Mouse (Mus musculus) embryonic facial prominence, embryonic 14.5 days (tissue): ENCODE measurements around the gene Bpnt1. TPM values are rescaled to one million over a fixed set of nuclear protein-coding genes. Genes with fewer than 3 reads are reported as not detected.
A peak's percentile ranks its signal among the peaks of the same experiment; 100 is the strongest.

Source experiments
- ATAC-seq: fragments of 200-750 bp; cut with Nextera tagmentation; 2 replicates; pipeline ENCODE4 v1.8.0; 2017; ENCODE audit warnings: low read depth, moderate number of reproducible peaks, moderate TSS enrichment
- DNase-seq: peaks from one replicate; pipeline ENCODE4 v3.0.0-alpha.2; 2015; ENCODE audit warnings: low spot score
- H3K27ac ChIP-seq: fragments of 300-500 bp; sonication (generic); replicated peaks from 2 replicates; pipeline ENCODE4 v1.5.1; 2014; ENCODE audit warnings: low read depth, mild to moderate bottlenecking, low read length, moderate library complexity
- H3K27me3 ChIP-seq: fragments of 300-500 bp; sonication (generic); replicated peaks from 2 replicates; pipeline ENCODE4 v1.6.1; 2014; ENCODE audit warnings: low read length; ENCODE audit not compliant: control insufficient read depth, insufficient read depth
- H3K36me3 ChIP-seq: fragments of 300-500 bp; sonication (generic); 2 replicates; pipeline ENCODE4 v1.6.1; 2014; ENCODE audit warnings: low read length, mixed read lengths; ENCODE audit not compliant: control insufficient read depth, insufficient read depth
- H3K4me1 ChIP-seq: fragments of 300-500 bp; sonication (generic); 2 replicates; pipeline ENCODE4 v1.6.1; 2014; ENCODE audit warnings: antibody characterized with exemption, low read length; ENCODE audit not compliant: control insufficient read depth, insufficient read depth
- H3K4me2 ChIP-seq: fragments of 300-500 bp; sonication (generic); 2 replicates; pipeline ENCODE4 v1.6.1; 2014; ENCODE audit warnings: low read depth, mild to moderate bottlenecking, low read length, moderate library complexity, mixed read lengths
- H3K4me3 ChIP-seq: fragments of 300-500 bp; sonication (generic); 2 replicates; pipeline ENCODE4 v1.5.1; 2014; ENCODE audit warnings: low read depth, mild to moderate bottlenecking, low read length
- H3K9ac ChIP-seq: fragments of 300-500 bp; sonication (generic); 2 replicates; pipeline ENCODE4 v1.6.1; 2014; ENCODE audit warnings: low read depth, mild to moderate bottlenecking, low read length, moderate library complexity, mixed read lengths
- H3K9me3 ChIP-seq: fragments of 300-500 bp; sonication (generic); 2 replicates; pipeline ENCODE4 v1.6.1; 2016; ENCODE audit warnings: low read length; ENCODE audit not compliant: control insufficient read depth
- WGBS: fragments of 180-500 bp; shearing (Covaris S2); extraction: QIAGEN DNeasy Blood & Tissue Kit; methylation state at CpG from one replicate; pipeline ENCODE4 v1.1.7; 2014; 5-methylcytosine and 5-hydroxymethylcytosine counted together
- polyA plus RNA-seq: library from polyadenylated mRNA; unstranded; fragments of >200 nt; fragmentation: Nextera tagmentation; extraction: Ambion mirVana; gene quantifications from 2 replicates; pipeline ENCODE4 v1.2.1, GENCODE M21; 2014

Gene Bpnt1
- polyA plus RNA-seq, 1 experiment from 2014 or later, result 16.0 TPM

DNA sequence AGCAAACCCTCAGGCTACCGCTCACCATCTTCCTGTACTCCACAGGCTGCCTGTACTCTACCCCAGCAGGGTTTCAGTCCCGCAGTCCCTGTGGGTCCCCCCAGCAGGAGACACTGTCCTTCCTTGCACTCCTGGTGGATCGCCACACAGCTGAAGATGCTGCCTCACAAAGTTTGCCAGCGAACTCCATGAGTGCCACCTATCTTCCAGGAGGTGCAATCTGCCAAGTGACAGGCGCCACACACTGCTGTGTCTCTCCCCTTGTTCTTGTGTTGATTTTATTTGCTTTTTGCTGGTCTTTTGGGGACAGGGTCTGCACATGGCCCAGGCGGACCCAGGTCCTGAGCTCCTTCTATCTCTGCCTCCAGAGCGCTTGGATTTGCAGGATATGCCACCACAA is 35.1 kb upstream of the Bpnt1 start:
- ATAC-seq, result no peak
- no peak overlapping the region for H3K27ac ChIP-seq
- H3K4me3 ChIP-seq, result no peak overlapping the region
- no peaks in the 10 kb centered on the region for H3K4me1 ChIP-seq
- H3K4me2 ChIP-seq, result no peak overlapping the region
- peaks cover 76% of the 10 kb centered on the region for H3K36me3 ChIP-seq
- WGBS, result 94% methylated on average over 7 of the region's 7 CpGs
- H3K9ac ChIP-seq, result no peak overlapping the region
- no peaks in the 10 kb centered on the region for H3K27me3 ChIP-seq
- no peaks in the 10 kb centered on the region for H3K9me3 ChIP-seq
- no peak for DNase-seq

DNA sequence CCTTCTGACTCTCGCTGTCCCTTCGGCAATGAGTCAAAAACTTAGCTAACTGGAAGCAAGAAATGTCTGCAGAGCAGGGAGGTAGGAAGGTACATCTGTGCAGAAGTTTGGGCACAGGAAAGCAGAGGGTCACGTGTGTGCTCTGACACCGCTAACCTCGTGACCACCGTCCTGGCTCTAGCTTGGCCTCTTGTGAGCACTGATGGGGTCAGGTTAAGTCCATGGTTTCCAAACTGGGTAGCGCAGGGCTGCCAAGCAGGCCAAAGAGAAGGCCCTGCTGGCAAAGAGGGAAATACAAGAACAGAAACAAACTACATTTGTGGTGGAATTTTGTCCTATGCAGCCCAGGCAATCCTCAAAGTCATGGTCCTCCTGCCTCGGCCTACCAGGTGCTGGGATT is 33.5 kb upstream of the Bpnt1 start:
- no peak for DNase-seq
- no peak overlapping the region for H3K4me2 ChIP-seq
- no peak for ATAC-seq
- no peaks in the 10 kb centered on the region for H3K9me3 ChIP-seq
- no peak overlapping the region for H3K27ac ChIP-seq
- H3K9ac ChIP-seq, result no peak overlapping the region
- WGBS, result 92% methylated on average over 8 of the region's 8 CpGs
- H3K27me3 ChIP-seq, result no peaks in the 10 kb centered on the region
- no peaks in the 10 kb centered on the region for H3K4me1 ChIP-seq
- no peak overlapping the region for H3K4me3 ChIP-seq
- H3K36me3 ChIP-seq, result peaks cover 76% of the 10 kb centered on the region

DNA sequence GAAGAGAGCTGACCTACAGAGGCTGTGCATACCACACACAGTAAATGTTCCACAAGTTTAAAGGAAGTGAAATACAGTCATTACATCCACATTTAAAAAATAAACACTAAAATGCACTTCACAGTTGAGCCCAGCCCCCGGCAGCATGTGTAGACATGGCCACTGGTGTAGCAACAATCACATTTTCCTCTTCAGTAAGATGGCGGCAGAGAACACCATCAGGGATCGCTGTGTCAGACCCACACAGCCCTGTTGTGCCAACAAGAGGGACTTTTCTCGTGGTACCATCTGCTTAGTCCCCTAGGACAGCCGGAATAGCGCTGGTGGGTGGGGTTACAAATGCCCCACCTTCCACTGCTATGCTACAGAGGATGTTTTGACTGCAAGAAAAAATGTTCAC is 29.1 kb upstream of the Bpnt1 start:
- DNase-seq, result no peak
- Histone ChIP-seq H3K9me3 (no peaks in the 10 kb centered on the region), H3K27ac (no peak overlapping the region), H3K27me3 (no peaks in the 10 kb centered on the region), H3K4me3 (no peak overlapping the region), H3K36me3 (peaks cover 52% of the 10 kb centered on the region), H3K9ac (no peak overlapping the region), H3K4me2 (no peak overlapping the region), H3K4me1 (no peaks in the 10 kb centered on the region)
- 88% methylated on average over 6 of the region's 6 CpGs for WGBS
- ATAC-seq, result no peak

DNA sequence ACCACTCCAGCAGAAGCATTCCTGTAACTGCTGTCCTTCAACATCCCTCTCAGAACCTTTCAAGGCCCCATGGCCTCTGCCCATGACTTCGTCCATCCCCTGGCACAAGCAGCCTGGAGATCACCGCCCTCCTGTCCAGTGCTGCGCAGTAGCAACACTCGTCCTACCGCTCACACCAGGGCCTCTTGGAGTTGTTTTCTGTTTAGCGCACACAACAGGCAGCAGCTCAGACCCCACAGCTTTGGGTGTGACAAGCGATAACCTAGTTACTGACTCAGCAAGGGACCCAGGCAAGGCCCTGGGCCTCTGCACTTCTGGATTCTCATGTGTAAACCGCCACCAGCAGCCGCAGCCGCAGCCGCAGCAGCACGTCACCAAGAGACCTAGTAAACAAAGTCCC is 25.1 kb upstream of the Bpnt1 start:
- Histone ChIP-seq H3K36me3 (peaks cover 53% of the 10 kb centered on the region), H3K4me1 (no peaks in the 10 kb centered on the region), H3K27ac (no peak overlapping the region), H3K4me2 (no peak overlapping the region), H3K9ac (no peak overlapping the region), H3K9me3 (no peaks in the 10 kb centered on the region), H3K27me3 (no peaks in the 10 kb centered on the region), H3K4me3 (no peak overlapping the region)
- WGBS, result 98% methylated on average over 12 of the region's 12 CpGs
- DNase-seq (no peak), ATAC-seq (no peak)

DNA sequence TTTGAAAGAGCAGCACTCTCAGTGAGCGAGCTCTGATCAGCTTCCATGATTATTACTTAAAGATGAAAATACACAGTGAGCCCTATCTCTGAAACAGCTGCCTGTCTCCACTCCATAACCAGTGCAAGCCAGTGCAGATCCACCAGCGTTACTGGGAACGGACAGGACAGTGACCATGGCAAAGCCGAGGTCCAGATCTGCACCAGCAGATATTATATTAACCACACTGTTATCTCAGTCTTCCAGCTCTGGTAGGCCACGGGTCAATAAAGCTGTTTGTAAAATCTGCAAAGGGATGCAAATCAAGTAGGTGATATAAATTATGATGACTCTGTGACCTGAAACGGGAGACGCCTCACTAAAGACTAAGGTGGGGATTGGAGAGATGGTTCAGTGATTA is 24.3 kb upstream of the Bpnt1 start:
- Histone ChIP-seq H3K9me3 (no peaks in the 10 kb centered on the region), H3K36me3 (peaks cover 53% of the 10 kb centered on the region), H3K27me3 (no peaks in the 10 kb centered on the region), H3K9ac (no peak overlapping the region), H3K4me2 (no peak overlapping the region), H3K27ac (no peak overlapping the region), H3K4me1 (no peaks in the 10 kb centered on the region), H3K4me3 (no peak overlapping the region)
- DNase-seq (no peak), ATAC-seq (no peak)
- 96% methylated on average over 7 of the region's 7 CpGs for WGBS

DNA sequence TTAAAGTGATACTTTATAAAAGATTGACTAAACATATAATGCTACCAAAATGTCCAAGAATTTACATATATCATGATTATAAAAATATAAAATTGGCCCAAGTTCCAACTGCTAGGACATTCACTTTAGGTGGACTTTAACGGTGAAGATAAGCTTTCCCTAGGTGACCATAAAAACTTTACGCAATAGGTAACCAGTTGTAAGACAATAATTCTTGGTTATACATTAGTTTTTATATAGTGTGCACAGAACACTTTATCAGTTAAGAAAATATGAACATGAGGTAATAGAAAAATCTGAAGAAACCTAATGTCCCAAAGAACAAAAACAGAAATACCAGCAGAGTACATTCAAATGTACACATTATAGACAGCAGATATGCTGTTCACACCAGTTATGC is 23.6 kb upstream of the Bpnt1 start:
- no peaks in the 10 kb centered on the region for H3K9me3 ChIP-seq
- no peak overlapping the region for H3K27ac ChIP-seq
- H3K27me3 ChIP-seq, result no peaks in the 10 kb centered on the region
- no peak overlapping the region for H3K9ac ChIP-seq
- DNase-seq, result no peak
- no peaks in the 10 kb centered on the region for H3K4me1 ChIP-seq
- WGBS, result over 99% methylated on average over 2 of the region's 2 CpGs
- H3K4me2 ChIP-seq, result no peak overlapping the region
- no peak for ATAC-seq
- H3K4me3 ChIP-seq, result no peak overlapping the region
- H3K36me3 ChIP-seq, result peaks cover 53% of the 10 kb centered on the region

DNA sequence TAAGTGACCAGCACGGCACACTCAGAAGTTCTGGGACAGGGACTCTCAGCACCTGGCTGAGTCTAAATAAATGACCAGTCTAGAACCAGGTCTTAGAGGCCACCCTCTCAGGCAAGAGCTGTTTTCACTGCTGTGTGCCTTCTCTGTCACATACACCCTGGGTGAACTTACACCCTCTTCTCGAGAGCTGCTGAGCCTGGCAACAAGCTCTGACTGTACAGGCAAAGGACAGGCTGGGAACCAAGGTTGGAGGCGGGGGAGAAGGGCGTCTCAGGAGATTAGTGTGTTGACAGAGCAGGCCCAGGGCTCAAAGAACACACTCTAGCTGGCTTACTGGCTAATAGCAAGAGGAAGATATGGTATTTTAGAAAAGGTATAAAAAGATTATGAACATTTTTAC is 23.0 kb upstream of the Bpnt1 start:
- Histone ChIP-seq H3K9me3 (no peaks in the 10 kb centered on the region), H3K27ac (no peak overlapping the region), H3K4me3 (no peak overlapping the region), H3K27me3 (no peaks in the 10 kb centered on the region), H3K9ac (no peak overlapping the region), H3K4me2 (no peak overlapping the region), H3K36me3 (peaks cover 56% of the 10 kb centered on the region), H3K4me1 (no peaks in the 10 kb centered on the region)
- 0 out of 2 replicates have a peak, but pooled peaks have one; percentile 70 for ATAC-seq
- 65% methylated on average over 4 of the region's 4 CpGs for WGBS
- DNase-seq, result peak; percentile 13

DNA sequence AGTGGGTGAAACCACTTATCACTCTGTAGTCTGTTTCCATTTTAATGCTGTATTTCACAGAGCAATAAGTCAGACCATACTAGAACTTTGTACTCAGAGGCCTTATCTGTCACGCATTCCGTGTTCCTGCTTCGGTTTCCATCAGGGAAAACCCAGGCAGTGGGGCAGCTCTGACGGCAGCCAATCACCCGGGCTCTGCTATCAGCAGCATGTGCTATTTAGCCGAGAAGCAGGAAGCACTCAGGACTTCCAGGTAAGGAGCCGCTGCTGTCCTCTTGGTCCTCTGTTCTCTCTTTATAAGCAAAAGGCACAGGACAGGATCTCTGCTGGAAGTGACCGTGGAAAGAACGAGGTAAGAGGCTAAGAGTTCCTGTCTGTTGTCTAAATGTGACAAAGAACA is 20.0 kb upstream of the Bpnt1 start:
- 89% methylated on average over 9 of the region's 9 CpGs for WGBS
- Histone ChIP-seq H3K36me3 (peaks cover 73% of the 10 kb centered on the region), H3K4me1 (no peaks in the 10 kb centered on the region), H3K4me3 (no peak overlapping the region), H3K27ac (no peak overlapping the region), H3K9ac (no peak overlapping the region), H3K9me3 (no peaks in the 10 kb centered on the region), H3K27me3 (no peaks in the 10 kb centered on the region), H3K4me2 (no peak overlapping the region)
- DNase-seq (no peak), ATAC-seq (no peak)

DNA sequence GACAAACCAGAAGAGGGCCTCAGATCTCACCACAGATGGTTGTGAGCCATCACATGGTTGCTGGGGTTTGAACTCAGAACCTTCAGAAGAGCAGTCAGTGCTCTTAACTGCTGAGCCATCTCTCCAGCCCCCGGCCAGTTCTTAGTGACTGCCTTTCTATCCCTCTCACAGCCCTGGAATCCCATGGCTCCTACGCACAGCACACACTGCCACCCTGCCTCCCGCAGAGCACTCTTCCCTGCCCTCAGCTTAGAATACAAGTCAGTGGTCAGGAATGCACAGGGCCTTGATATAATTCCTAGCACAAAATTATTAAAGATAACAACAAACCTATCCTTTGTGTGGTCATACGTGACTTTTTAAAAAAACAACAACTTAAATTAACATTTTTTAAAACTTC is 17.4 kb upstream of the Bpnt1 start:
- no peaks in the 10 kb centered on the region for H3K9me3 ChIP-seq
- H3K36me3 ChIP-seq, result peaks cover 72% of the 10 kb centered on the region
- no peaks in the 10 kb centered on the region for H3K27me3 ChIP-seq
- H3K4me3 ChIP-seq, result no peak overlapping the region
- H3K27ac ChIP-seq, result no peak overlapping the region
- DNase-seq, result no peak
- WGBS, result 92% methylated on average over 4 of the region's 4 CpGs
- H3K9ac ChIP-seq, result no peak overlapping the region
- no peak for ATAC-seq
- H3K4me2 ChIP-seq, result no peak overlapping the region
- H3K4me1 ChIP-seq, result no peaks in the 10 kb centered on the region
